Mouse (Mus musculus) myocyte (in vitro differentiated cells): Measurements from ENCODE around the gene Apela.

Experiments
- CEBPB ChIP-seq: IDR thresholded peaks from 2 replicates; pipeline ENCODE4 v1.6.1; 2011; ENCODE audit warnings: mild to moderate bottlenecking, moderate library complexity; ENCODE audit not compliant: poor library complexity, insufficient read depth, severe bottlenecking
- MYOD1 ChIP-seq, 3 experiments: IDR thresholded peaks; one replicate each; pipeline ENCODE4 v1.6.1; 2011; ENCODE audit warnings: control low read depth in 2 of 3, low read depth in 2 of 3, mild to moderate bottlenecking in 2 of 3, moderate library complexity in 1 of 3; ENCODE audit not compliant: insufficient read length in 2 of 3, control insufficient read depth in 1 of 3
- POLR2A ChIP-seq: IDR thresholded peaks from one replicate; pipeline ENCODE4 v1.6.1; 2011; ENCODE audit warnings: low read depth, mild to moderate bottlenecking, control low read depth, moderate library complexity; ENCODE audit not compliant: insufficient read length
- REST ChIP-seq: IDR thresholded peaks from one replicate; pipeline ENCODE4 v1.6.1; 2011; ENCODE audit warnings: mild to moderate bottlenecking, control low read depth, moderate library complexity; ENCODE audit not compliant: insufficient read depth, insufficient read length
- TCF12 ChIP-seq: IDR thresholded peaks from one replicate; pipeline ENCODE4 v1.6.1; 2011; ENCODE audit warnings: mild to moderate bottlenecking, control low read depth; ENCODE audit not compliant: poor library complexity, insufficient read depth, severe bottlenecking
- USF1 ChIP-seq: IDR thresholded peaks from one replicate; pipeline ENCODE4 v1.6.1; 2011; ENCODE audit warnings: low read depth, mild to moderate bottlenecking, control low read depth, moderate library complexity

GRCm38 (mm10) chr8:64998806-64999365 lies 38.2 kb downstream of the Apela start:
- TF ChIP-seq POLR2A (no peak), REST (no peak), MYOD1 (IDR thresholded peaks at IDR 0.05; ENCODE audit: control insufficient read depth in 1 of 3, insufficient read length in 2 of 3, low read depth in 2 of 3) (no peak), TCF12 (no peak), USF1 (no peak), CEBPB (no peak)
